31 mouse cellular contexts compared by ENCODE assay signal in genomic region chr5:21381986-21382385, GRCm38 (mm10). TPM values are rescaled to one million over a fixed set of nuclear protein-coding genes. Genes with fewer than 3 reads are reported as not detected.
DNase-seq lines count a peak whose midpoint lies in the region; ATAC-seq lines count a peak whose summit lies in the region.
"Had no signal": no experiment of that assay in that cellular context is flagged by ENCODE, and none has a peak within 500 bp of the region (broad histone marks: within the 10 kb centered on the region; RNA-seq: fewer than 3 reads in every experiment).

No protein-coding gene starts in this region.

- peak; percentile 26 for DNase-seq in gastrocnemius, postnatal 25 days
- DNase-seq in gastrocnemius, postnatal 14 days, result no peak
- peak; percentile 17 for DNase-seq in limb, embryonic 11.5 days (ENCODE audit: low spot score)
- DNase-seq in limb, embryonic 10.5 days (ENCODE audit: low spot score), result no peak
- peak; percentile 23 for DNase-seq in NIH3T3 (ENCODE audit: low read depth)
- DNase-seq in mesoderm, embryonic 11.5 days (ENCODE audit: low read depth, low spot score), result peak; percentile 64
- DNase-seq in thymus, postnatal 36 days, result no peak
- DNase-seq: adrenal gland, postnatal 10 days; cerebellum, adult 8-10 months; cerebellum, postnatal 25 days; heart, adult 2 months; heart, postnatal 10 days; kidney, adult 18-20 months; liver, embryonic 13.5 days; lung, adult 18-20 months; lung, postnatal 14 days; right cerebral cortex, postnatal 25 days; spleen, adult 18-20 months; thymus, adult 2 months had no signal

- H3K36me3 ChIP-seq in limb, embryonic 11.5 days (ENCODE audit: control insufficient read depth, insufficient read depth, low read length), result no peaks in the 10 kb centered on the region
- no peaks in the 10 kb centered on the region for H3K36me3 ChIP-seq in limb, embryonic 10.5 days
- H3K36me3 ChIP-seq: heart, embryonic 13.5 days; limb, embryonic 15.5 days; liver, embryonic 13.5 days; midbrain, embryonic 10.5 days; midbrain, embryonic 15.5 days had no signal

- H3K4me2 ChIP-seq in limb, embryonic 11.5 days (ENCODE audit: low read depth, severe bottlenecking), result no peak overlapping the region
- H3K4me2 ChIP-seq: heart, embryonic 13.5 days; hindbrain, embryonic 14.5 days; limb, embryonic 15.5 days; liver, embryonic 13.5 days; midbrain, embryonic 15.5 days had no signal

- no peak overlapping the region for H3K9ac ChIP-seq in limb, embryonic 11.5 days (ENCODE audit: low read length)
- H3K9ac ChIP-seq: heart, embryonic 13.5 days; hindbrain, embryonic 14.5 days; limb, embryonic 15.5 days; liver, embryonic 13.5 days; midbrain, embryonic 15.5 days had no signal

- WGBS in limb, embryonic 11.5 days, result 25% methylated on average over 6 of the region's 6 CpGs
- 35% methylated on average over 6 of the region's 6 CpGs for WGBS in limb, embryonic 10.5 days

- intact Hi-C loops in gastrocnemius, postnatal 14 days (cut with DNase I; ENCODE audit: low total_unique reads), result no loop called here

- no peaks in the 10 kb centered on the region for H3K4me1 ChIP-seq in limb, embryonic 11.5 days (ENCODE audit: control insufficient read depth, insufficient read depth, low read length)
- H3K4me1 ChIP-seq in limb, embryonic 10.5 days, result peaks cover 15% of the 10 kb centered on the region
- H3K4me1 ChIP-seq: midbrain, embryonic 15.5 days had no signal

- H3K4me3 ChIP-seq in limb, embryonic 11.5 days (ENCODE audit: low read depth, low read length), result no peak overlapping the region
- no peak overlapping the region for H3K4me3 ChIP-seq in limb, embryonic 10.5 days
- H3K4me3 ChIP-seq: erythroblast, embryonic 14.5 days; heart, adult 2 months; heart, embryonic 13.5 days; layer of hippocampus, adult 2 months; limb, embryonic 15.5 days; liver, embryonic 13.5 days; midbrain, embryonic 10.5 days; midbrain, embryonic 15.5 days had no signal

- H3K27ac ChIP-seq in limb, embryonic 11.5 days (replicated peaks; ENCODE audit: low read depth, low read length), result no peak overlapping the region
- no peak overlapping the region for H3K27ac ChIP-seq in limb, embryonic 10.5 days
- H3K27ac ChIP-seq: heart, adult 2 months; hindbrain, embryonic 14.5 days; layer of hippocampus, adult 2 months; limb, embryonic 15.5 days; liver, embryonic 13.5 days; midbrain, embryonic 10.5 days; midbrain, embryonic 15.5 days had no signal

- no peaks in the 10 kb centered on the region for H3K9me3 ChIP-seq in limb, embryonic 11.5 days (ENCODE audit: control insufficient read depth, low read length)
- H3K9me3 ChIP-seq in limb, embryonic 10.5 days (replicated peaks), result no peaks in the 10 kb centered on the region
- H3K9me3 ChIP-seq: heart, embryonic 13.5 days; limb, embryonic 15.5 days; liver, embryonic 13.5 days; midbrain, embryonic 10.5 days; midbrain, embryonic 15.5 days had no signal

- H3K27me3 ChIP-seq in limb, embryonic 11.5 days (ENCODE audit: control insufficient read depth, insufficient read depth, low read length), result no peaks in the 10 kb centered on the region
- H3K27me3 ChIP-seq in limb, embryonic 10.5 days (ENCODE audit: low read depth, poor library complexity, severe bottlenecking), result peaks cover 44% of the 10 kb centered on the region; the same call in 1 of the 2 replicates
- H3K27me3 ChIP-seq: CH12.LX; heart, embryonic 13.5 days; limb, embryonic 15.5 days; liver, embryonic 13.5 days; midbrain, embryonic 15.5 days had no signal

- no peak for ATAC-seq in limb, embryonic 11.5 days (ENCODE audit: insufficient number of reproducible peaks, low FRiP score, low TSS enrichment, low read depth)
- ATAC-seq: forebrain, embryonic 16.5 days; midbrain, embryonic 15.5 days had no signal

RNA-seq across cellular contexts. Expression of gene Fgl2, which starts 9.5 kb away (rescaled TPM):
- 1 to 10 TPM; 6.3 to 7.2 TPM for total RNA-seq in gastrocnemius, postnatal 25 days (2021)
- total RNA-seq in gastrocnemius, postnatal 14 days (2021), result 1 to 10 TPM; 5.7 to 6.1 TPM
- polyA plus RNA-seq in limb, embryonic 11.5 days (2014; fragmentation: Nextera tagmentation; extraction: Ambion mirVana), result 0.21 and 0.23 TPM in 2 replicates
- polyA plus RNA-seq in limb, embryonic 10.5 days (2016; fragmentation: Nextera tagmentation; extraction: Ambion mirVana), result 0.11 and 0.20 TPM in 2 replicates
- polyA plus RNA-seq: erythroblast, embryonic 14.5 days had no signal

RNA-seq across cellular contexts. Expression of gene Ccdc146, which starts 42.5 kb away (rescaled TPM):
- total RNA-seq in gastrocnemius, postnatal 25 days (2021), result 1 to 10 TPM; 1.7 to 4.2 TPM
- 1 to 10 TPM; 1.5 to 1.6 TPM for total RNA-seq in gastrocnemius, postnatal 14 days (2021)
- not detected in 2 replicates for polyA plus RNA-seq in limb, embryonic 11.5 days (2014; fragmentation: Nextera tagmentation; extraction: Ambion mirVana)
- not detected in 2 replicates for polyA plus RNA-seq in limb, embryonic 10.5 days (2016; fragmentation: Nextera tagmentation; extraction: Ambion mirVana)
- total RNA-seq: ES-E14; hematopoietic stem cell, adult 5-6 weeks had no signal
- polyA plus RNA-seq: C2C12; erythroblast, embryonic 14.5 days; limb, embryonic 15.5 days; liver, embryonic 13.5 days; thymus, adult 2 months had no signal

RNA-seq across cellular contexts. Expression of gene Fam185a, which starts 42.8 kb away (rescaled TPM):
- total RNA-seq in gastrocnemius, postnatal 25 days (2021), result 1 to 10 TPM; 8.1 to 8.6 TPM
- 1 to 10 TPM; 5.9 to 6.5 TPM for total RNA-seq in gastrocnemius, postnatal 14 days (2021)
- polyA plus RNA-seq in limb, embryonic 11.5 days (2014; fragmentation: Nextera tagmentation; extraction: Ambion mirVana), result 6.0 and 7.6 TPM in 2 replicates
- polyA plus RNA-seq in limb, embryonic 10.5 days (2016; fragmentation: Nextera tagmentation; extraction: Ambion mirVana), result 6.9 and 8.1 TPM in 2 replicates
- polyA plus RNA-seq: erythroblast, embryonic 14.5 days had no signal

Comparison
In these comparisons a context has a peak if more than half of its experiments do, and no peak if none do; other contexts are left out.
1. DNase-seq: peak in gastrocnemius, postnatal 25 days (single experiment), limb, embryonic 11.5 days (single experiment), NIH3T3 (single experiment) and mesoderm, embryonic 11.5 days (single experiment); none in gastrocnemius, postnatal 14 days (single experiment), limb, embryonic 10.5 days (single experiment) and thymus, postnatal 36 days (0 of 2).